Mouse (Mus musculus) thymus, postnatal 25 days (tissue): ENCODE data around the gene Cacna1c.

Experiments
- DNase-seq: peaks from one replicate; pipeline ENCODE4 v3.0.0; 2022

The Cacna1c gene

DNA sequence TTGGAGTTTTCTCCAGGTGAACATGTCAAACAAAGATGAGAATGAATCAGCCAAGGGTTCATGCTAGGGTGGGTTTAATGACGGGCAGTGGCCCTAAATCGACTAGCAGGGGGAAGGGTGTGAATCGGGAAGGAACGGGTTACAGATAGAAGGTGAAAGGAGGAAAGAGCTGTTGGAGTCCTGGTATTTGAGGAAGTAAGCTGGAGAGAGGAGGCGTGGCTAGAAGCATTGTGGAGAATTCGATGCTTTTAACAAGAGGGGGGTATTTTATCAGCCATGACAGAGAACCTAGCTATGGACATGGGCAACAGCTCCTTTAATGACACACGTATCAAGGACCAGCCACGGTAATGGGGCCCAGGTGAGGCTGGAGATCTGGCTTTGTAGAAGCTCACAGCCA lies 417.0 kb downstream of the Cacna1c start:
- DNase-seq = no peak

DNA sequence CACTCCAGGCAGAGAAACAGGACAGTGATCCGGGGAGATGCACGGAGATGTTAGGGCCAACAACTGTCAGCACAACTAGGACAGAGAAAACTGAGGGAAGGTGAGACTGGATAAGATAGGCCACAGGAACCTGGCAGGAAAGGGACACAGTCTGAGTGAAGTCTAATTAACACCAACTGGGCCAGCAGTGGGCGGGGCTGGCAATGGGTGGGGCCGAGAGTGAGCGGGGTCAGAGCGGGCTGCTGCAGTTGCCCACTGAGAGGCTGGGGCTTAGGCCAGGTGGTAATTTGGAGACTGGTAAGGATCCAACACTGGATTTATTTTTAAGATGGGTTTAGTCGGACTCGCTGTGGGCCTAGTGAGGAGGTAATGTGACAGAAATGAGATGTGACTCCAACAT lies 418.8 kb downstream of the Cacna1c start:
- no peak for DNase-seq

DNA sequence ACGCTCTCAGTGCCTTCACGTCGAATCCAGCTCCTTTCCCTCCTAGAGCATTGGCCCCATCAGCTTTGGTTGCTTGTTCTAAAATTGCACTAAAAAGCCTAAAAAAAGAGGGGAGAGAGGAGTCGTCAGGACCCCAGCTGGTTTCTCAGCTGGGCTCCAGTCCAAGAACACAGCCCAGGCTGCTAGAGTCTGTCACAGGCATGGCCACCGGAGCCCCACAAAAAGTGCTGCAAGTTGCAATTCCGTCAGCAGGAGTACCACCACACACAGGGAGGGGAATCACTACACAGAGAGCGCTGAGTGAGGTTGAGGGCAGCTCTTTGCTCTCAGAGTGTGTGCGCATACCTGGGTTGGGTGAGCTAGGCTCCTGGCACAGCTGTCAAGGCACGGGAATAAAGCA lies 419.8 kb downstream of the Cacna1c start:
- DNase-seq = no peak

DNA sequence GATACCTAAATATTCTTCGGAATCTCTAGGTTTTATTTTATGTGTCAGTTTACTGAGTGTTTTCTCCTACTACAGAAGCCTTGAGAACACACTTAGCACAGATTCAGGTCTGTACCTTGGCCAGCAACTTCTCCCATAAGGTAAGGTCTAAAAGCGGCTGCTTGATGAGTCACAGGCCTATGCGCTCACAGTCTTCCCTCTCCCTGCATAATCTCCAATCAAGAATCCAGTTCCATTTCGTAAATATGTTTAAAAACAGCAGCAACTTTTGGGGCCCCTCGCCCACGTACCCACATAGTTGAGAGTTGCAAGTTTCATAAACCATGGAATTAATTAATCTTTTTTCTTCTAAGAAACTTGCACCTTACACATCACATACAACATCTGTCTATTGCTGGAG lies 423.6 kb downstream of the Cacna1c start:
- DNase-seq = no peak

DNA sequence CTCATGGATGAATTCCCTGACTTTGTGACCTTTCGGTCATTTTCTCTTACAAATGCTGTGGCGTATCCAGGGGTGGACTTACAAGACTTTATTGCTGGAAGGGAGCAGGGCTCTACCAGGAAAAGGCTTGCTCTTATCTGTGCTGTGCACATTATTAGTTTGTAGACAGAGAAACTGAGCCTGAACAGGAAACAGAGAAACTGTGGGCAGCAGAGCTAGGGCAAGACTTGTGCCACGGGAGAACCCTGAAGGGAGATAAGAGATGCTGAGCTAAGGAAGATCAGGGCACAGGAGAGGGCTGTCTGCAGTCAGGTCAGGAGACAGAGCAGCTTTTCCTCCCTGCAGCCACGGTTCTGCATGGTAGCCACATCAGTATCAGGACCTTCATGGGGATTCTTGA lies 425.1 kb downstream of the Cacna1c start:
- DNase-seq = no peak

DNA sequence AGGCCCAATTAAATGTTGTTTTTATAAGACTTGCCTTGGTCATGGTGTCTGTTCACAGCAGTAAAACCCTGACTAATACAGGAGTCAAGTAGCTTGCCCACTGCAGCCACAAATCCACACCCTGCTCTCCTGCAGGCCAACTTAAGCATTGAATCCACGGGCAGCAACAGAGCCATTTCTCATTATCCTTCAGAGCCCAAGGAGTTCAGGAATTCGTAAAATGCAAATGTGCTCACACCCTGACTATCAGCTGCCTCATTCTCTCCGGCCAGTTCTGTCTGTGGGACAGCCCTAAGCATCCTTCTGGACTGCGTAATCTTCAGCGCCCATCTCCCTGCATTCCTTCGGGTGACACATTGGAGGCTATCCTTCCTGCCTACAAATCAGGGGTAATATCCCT lies 425.8 kb downstream of the Cacna1c start:
- no peak for DNase-seq

DNA sequence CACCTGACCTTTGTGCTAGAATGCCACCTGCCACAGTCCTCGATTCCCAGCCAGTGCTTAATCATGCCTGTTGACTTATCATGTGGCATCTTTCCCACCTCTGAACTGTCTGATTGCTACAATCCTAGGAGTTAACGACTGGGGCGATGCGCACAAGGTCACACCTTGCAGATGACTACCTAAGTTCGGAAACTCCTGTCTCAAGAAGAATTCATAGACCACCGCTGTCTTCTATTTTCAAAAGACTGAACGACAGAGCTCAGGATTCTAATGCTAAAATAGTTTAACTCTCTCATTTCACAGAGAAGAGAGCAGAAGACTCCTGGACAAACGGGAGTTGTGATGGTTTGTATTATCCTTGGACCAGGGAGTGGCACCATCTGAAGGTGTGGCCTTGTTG lies 426.4 kb downstream of the Cacna1c start:
- DNase-seq = no peak

DNA sequence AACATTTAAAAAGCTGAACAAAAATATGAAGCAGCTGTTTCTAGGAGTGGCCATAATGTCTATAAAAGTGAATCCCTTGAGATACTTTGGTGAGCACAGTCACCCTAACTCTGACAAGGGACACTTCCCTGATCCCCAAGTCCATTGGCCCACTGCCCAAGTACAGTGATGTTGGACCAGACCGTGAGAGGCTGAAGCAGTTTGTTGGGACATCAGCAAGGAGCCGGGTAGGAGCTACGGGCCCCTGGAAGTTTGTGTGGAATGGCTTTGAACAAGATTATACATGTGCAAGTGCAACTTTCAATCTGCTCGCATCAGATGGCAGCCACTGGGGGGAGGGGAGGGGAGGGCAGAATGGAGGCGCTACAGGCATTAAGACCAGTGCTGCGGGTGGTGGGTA lies 428.5 kb downstream of the Cacna1c start:
- no peak for DNase-seq

DNA sequence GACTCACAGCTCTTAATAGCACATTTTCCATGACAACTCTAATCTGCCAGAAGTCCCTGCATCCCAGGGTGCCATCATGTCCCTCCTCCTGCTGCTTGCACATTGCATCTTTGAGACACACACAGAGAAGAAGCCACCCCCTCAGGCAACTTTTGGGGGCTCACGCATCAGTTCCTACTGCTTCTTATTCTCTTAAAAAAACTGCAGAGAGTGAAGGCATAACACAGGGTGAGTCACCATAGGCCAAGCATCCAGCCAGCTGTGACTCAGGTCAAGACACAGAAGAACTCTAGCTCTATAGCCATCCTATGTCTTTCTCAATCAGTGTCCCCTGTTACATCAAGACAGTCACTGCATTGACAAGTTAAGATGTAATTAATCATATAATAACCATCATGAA lies 431.0 kb downstream of the Cacna1c start:
- DNase-seq = no peak

DNA sequence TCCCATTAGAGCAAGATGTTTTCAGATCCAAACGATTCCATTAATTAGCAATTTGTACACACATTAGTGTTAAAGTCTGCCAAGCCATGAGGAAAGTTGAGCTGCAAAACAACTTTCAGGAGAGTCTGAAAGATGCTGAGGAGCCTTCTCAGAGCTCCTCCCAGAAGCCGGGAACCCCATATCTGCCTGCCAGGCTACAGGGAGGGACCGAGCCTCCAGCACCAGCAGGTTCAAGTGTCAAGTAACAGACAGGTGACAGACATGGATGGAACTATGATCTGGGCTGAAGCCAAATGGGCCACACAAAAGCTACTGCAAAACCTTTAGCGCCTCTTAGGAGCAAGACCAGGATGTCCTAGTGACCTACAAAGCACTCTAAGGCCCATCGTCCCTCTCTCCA lies 437.2 kb downstream of the Cacna1c start:
- no peak for DNase-seq

DNA sequence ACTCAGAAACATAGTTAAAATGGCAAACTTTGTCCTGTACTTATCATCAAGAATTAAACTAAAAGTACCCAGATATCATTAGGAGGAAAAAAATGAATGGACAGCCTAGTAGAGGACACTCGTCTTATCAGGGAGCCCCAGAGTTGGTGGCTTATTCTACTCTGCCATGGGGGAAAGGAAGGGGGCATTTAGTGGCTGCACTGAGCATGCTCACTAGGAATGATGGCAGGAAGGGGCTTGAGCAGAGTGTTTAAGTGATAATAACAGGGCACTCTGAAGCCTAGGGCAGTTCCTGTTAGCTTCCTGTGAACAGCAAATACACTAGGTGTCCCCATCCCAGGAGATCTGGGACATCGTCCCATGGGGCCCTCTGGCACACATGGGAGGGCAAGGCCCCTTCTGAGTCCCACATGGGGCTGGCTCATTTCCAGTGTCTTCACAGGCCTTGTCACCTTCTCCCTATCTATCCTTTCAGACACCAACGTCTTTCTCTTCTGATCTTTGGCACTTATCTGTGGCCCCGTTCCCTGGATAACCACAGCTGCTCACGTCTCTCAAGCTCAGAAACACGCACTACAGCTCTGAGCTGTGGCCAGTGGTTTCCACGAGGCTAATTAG lies 437.8 kb downstream of the Cacna1c start:
- no peak for DNase-seq

DNA sequence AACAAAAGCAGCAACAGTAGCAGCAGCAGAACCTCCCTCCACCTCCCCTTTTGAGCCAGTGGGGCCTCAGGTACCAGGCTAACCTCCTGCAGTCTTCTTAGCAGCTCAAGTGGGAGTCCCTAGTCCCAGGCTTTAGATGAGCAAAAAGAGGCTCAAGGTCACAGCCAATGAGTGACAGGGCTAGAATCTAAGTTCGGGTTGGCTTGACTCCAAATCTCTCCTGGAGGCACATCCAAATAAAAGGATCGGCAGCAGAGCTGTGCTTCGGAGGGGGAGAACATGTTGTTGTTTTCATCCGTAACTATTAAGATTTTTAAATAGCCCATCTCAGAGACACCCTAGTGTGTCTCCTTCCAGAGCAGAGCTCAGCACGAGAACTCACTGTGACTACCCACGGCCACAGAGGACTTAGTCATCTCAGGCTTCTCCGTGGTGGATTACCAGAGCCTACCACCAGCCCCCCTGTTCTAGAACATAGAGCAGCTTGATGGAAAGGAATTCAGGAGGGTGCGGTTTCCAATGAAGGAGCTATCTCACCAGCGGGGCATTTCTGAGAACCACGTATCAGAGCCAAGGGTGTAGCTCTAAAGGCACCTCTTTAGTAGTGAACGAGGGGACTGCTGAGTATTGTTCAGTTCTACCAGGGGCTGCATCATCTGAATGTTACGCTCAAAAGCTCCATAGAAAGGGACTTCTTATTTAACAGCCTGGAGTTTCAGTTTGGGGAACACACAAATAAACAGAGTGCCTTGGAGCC lies 438.5 kb downstream of the Cacna1c start:
- DNase-seq = no peak

DNA sequence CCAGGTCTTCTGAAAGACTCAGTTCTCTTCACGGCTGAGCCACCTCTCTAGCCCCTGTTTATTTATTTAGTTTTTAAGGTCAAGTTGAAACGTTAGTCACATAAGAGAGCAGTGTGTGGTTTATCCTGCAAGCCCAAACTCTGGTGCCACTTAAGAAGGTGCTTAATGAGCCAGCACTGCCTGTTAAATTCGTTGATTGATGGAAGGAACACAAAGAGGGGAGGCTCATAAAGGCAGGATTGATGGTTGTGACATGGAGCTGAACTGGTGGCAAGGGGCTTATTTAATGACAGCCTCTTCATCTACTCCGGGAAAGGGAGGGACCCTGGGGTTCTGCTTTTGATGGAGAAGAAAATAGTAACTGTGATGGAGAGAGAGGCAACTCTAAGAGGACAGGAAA lies 439.7 kb downstream of the Cacna1c start:
- no peak for DNase-seq

DNA sequence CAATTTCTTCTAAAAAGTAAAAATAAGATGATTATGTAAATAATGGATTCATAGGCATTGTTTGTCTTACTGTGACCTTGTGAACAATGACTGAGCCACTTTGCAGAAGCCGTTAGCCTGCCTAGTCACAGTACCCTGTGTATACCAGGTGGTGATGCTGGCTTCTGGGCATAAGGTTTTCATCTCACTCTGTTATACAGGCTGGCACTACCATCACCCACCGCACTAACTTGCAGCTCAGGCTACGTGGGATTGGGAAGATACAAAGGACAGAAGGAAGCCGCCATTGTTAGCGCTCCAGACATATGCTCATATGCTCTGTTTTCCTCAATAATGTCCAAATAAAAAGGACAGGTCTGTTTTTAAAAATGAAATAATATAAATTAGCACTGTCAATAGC lies 440.4 kb downstream of the Cacna1c start:
- no peak for DNase-seq

DNA sequence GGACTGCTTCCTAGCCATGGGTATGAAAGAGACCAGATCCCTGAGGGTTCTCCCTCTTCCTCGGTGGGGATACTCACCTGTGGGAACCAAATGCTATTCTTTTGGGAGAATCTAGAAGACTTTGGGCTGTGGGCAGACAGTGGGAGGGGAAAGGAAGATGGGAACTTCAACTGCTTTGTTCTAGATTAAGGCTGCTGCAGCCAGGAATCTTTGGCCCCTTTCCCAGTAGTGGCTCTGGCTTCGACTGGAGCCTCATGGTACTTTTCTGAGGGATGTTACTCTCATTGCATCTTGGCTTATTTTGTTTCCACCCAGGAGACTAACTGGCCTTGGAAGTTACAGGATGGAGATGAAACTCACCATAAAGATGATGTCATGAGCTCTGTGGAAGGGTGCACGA lies 441.8 kb downstream of the Cacna1c start:
- DNase-seq = no peak

DNA sequence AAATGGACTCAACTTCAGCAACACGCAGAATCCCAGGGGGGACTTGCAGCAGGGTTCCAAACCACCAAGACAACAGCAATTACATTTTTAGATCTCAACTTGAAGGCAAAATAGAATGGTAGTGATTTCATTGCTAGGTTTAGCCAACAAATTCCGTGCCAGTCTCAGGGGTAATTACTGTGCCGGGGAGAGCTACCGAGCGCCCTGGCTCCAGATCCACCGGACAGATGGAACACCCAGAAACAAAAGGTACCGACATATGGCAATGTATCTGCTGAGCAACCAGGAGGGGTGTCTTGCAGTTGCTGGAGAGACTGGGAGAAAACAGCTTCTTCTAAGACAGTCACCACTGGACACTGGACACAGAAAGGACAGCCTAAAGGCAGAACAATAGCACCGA lies 442.4 kb downstream of the Cacna1c start:
- no peak for DNase-seq

DNA sequence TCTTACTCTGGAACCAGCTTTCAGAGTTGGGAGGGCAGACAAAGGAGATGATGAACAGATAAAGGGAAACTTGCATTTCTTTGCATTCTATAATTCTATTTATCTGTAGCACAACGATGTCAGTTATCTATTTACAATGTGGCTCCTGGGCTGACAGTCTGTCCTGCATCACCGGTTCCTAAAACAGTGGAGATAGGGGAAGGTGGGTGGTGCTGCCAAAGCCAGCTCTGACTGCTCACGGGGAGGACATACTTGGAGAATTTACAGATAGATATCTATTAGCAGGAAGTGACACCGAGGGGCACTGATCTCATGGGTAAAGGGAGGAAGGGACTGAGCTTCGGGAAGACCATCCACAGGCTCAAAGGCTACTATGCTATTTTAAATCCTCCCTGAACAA lies 443.2 kb downstream of the Cacna1c start:
- no peak for DNase-seq

DNA sequence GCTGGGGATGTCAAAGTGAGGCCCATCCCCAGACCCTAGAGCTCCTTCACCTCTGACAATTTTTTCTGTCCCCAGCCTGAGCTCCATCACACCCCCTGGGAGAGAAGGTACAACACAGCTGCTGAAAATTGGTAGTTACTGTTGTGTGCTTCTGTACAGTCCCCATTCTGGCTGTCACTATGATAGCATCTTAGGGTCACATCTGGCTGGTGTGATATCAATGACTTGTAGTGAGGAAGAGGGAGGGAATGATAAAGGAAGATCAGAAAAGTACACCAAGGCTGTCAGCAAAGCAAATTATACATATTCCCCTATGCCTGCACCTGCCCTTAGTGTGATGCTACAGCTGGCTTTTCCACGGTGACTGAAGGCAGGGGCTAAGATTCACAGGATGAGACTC lies 446.9 kb downstream of the Cacna1c start:
- DNase-seq = no peak

DNA sequence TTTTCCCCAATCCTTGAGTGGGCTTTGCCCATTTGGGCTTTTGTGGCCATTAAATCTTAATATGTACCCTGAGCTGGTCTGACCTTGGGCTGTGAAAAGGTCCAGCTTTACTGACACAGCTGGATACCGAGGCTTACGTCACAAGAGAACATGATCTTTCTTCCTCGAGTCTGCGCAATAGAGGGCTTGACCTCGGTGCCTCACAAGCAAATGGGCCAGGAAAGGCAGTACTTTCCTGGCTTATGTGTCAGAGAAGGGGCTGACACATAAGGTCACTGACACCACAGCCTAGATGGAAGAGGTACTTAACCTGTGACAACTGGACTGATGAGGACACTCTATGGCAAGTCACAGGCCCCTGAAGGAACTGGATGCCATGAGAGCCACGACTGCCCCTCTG lies 453.5 kb downstream of the Cacna1c start:
- DNase-seq = no peak

DNA sequence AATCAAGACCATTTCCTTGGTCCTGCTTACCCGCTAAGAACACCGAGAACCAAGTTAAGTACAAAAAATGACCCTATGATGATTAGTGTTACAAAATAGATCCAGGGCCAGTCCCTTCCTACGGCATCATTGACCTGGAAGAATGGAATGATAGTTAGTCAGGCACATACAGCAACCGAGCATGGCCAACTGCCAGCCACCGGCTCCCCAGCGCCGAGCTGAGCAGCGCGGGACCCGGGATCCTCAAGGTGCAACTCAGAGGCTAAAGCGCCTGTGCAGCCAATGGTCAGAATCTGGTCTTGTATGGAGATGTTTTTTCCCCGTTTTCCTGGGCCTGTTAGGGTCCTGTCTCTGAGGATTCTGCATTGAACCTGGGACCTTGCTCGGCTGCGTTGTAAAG lies 454.4 kb downstream of the Cacna1c start:
- no peak for DNase-seq

DNA sequence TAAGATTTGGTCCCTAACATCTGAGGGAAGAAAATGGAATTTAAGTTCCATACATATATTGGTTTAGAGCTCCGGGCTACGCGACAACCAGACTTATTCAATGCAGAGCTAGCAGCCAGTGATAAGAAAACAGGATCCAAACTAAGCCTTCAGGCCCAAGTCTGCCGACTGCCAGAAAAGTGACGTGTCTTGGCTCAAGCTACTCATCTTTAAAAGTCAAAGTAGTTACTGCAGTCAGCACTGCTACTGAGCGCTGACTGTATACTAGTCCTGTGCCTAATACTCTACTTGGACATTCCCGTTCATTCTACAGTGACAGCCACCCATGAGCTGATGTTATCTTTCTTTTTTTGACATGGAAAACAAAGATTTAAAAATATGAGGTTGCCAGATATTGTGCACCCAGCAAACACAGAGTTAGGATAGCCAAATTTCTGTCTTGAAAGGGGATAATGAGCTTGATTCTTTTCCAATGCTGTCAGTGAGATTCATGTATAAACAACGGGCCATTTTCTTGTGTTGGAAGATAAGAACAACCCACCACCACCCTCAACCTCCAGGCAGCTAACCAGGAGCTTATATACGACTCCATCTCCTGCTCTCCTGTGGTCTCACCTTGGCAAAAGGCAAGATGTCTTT lies 456.1 kb downstream of the Cacna1c start:
- no peak for DNase-seq

DNA sequence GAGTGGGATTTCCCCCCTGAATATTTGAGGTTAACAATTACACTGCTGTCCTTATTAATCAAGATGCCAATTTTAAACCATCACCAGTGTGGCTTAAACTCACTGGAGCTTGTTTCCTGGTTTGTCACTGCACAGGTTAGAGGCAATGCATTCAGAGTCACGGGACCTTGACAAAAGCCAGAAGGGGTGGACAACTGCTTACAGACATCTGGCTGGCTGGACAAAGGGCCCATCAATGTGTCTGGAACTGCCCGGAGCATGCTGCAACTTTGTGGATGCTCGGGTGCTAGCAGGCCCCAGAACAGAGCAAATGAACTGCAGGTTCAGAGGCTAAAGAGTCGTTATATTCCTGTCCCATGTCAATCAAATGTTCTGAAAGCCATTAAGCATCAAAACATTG lies 456.9 kb downstream of the Cacna1c start:
- DNase-seq = no peak

DNA sequence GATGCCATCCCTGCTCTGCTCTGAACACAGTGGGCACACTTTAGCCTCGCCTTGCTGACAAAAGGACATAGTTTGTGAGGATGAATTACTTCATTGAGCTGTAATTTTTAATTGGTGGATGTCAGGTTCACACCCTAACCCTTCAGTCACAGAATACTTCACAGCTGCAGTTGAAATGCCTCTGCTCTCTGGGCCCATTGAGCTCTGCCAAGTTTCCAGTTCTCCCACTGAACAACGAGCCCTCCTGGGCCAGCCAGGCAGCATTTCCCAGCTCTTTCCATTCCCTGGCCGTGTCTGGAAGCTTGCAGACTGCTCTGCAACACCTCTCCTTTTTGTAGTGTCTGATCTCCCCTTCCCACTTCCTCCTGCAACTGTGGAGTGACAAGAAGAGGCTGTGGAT lies 457.6 kb downstream of the Cacna1c start:
- DNase-seq = no peak

DNA sequence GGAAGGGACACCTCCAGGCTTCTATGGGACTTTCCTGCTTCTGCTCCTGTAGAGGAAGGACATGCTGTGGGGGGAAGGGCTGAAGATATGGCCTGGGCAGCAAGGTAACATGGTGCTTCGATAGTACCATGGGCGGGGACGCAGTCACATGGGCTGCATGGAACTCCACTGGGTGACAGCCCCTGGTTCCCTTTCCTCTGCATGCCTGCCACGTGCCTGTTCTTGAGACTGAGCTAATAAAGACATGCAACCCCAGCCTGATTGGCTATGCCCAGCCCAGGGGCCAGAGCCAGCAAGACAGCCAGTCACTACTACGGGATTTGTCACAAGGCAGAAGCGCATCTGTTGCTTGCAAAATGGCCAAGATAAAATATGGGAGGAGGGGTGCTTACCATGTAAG lies 459.1 kb downstream of the Cacna1c start:
- no peak for DNase-seq

DNA sequence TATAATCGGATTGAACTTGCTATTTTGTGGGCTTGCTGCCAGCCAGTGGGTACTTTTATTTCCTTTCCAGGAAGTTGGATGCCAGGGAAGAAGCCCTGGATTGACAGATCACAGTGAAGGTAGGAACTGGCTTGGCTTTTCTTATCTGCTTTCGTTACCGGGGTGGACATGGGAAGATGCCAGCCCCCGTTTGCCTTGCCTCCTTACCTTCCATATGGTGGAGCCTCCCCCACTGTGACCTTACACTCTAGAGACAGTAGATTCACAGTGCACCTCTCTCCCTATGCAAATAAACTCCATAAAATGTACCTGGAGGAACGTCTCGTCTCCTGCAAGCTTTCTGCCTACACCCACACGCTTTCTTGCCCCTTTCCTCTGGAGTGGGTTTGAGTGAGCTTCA lies 459.7 kb downstream of the Cacna1c start:
- no peak for DNase-seq
